In genomic region chr14:20827061-20827460, GRCm38 (mm10) we compare ENCODE assay signal across 17 mouse cellular contexts.
"Had no signal": no experiment of that assay in that cellular context is flagged by ENCODE, and none has a peak within 500 bp of the region (broad histone marks: within the 10 kb centered on the region; RNA-seq: fewer than 3 reads in every experiment).

No protein-coding gene starts in this region.

- H3K27ac ChIP-seq: liver, embryonic 15.5 days; lung, embryonic 15.5 days; midbrain, embryonic 10.5 days; midbrain, embryonic 12.5 days; neural tube, embryonic 13.5 days; neural tube, embryonic 15.5 days; stomach, embryonic 15.5 days; stomach, postnatal 0 days had no signal

- H3K4me1 ChIP-seq: liver, embryonic 15.5 days; midbrain, embryonic 10.5 days; midbrain, embryonic 12.5 days; neural tube, embryonic 13.5 days; neural tube, embryonic 15.5 days; stomach, embryonic 15.5 days had no signal

- H3K4me3 ChIP-seq: liver, embryonic 15.5 days; lung, embryonic 15.5 days; midbrain, embryonic 10.5 days; midbrain, embryonic 12.5 days; myocyte; neural tube, embryonic 13.5 days; neural tube, embryonic 15.5 days; stomach, embryonic 15.5 days had no signal

- DNase-seq: liver, postnatal 0 days; lung, adult 2 months; lung, postnatal 14 days; midbrain, embryonic 14.5 days; right cerebral cortex, postnatal 14 days; thymus, adult 2 months; thymus, postnatal 25 days; thymus, postnatal 4 days had no signal
